Mouse (Mus musculus) lung, embryonic 14.5 days (tissue): ENCODE data around the gene Dgkq. TPM values are rescaled to one million over a fixed set of nuclear protein-coding genes. Genes with fewer than 3 reads are reported as not detected.
A peak's percentile ranks its signal among the peaks of the same experiment; 100 is the strongest.

Source experiments
- ATAC-seq: fragments of 200-750 bp; cut with Nextera tagmentation; 2 replicates; pipeline ENCODE4 v1.8.0; 2017; ENCODE audit warnings: mild to moderate bottlenecking, moderate TSS enrichment, moderate library complexity; ENCODE audit not compliant: insufficient read depth
- DNase-seq: peaks from one replicate; pipeline ENCODE4 v3.0.0-alpha.2; 2015
- H3K27ac ChIP-seq: fragments of 300-500 bp; sonication (generic); 2 replicates; pipeline ENCODE4 v1.5.1; 2014; ENCODE audit warnings: low read depth, mild to moderate bottlenecking, moderate library complexity
- H3K27me3 ChIP-seq: fragments of 300-500 bp; sonication (generic); 2 replicates; pipeline ENCODE4 v1.6.1; 2014; ENCODE audit warnings: low read length, control low read depth; ENCODE audit not compliant: insufficient read depth
- H3K36me3 ChIP-seq: fragments of 300-500 bp; sonication (generic); 2 replicates; pipeline ENCODE4 v1.6.1; 2014; ENCODE audit warnings: control low read depth; ENCODE audit not compliant: insufficient read depth
- H3K4me1 ChIP-seq: fragments of 300-500 bp; sonication (generic); 2 replicates; pipeline ENCODE4 v1.6.1; 2014; ENCODE audit warnings: antibody characterized with exemption, control low read depth; ENCODE audit not compliant: insufficient read depth
- H3K4me2 ChIP-seq: fragments of 300-500 bp; sonication (generic); 2 replicates; pipeline ENCODE4 v1.6.1; 2014; ENCODE audit warnings: mild to moderate bottlenecking
- H3K4me3 ChIP-seq: fragments of 300-500 bp; sonication (generic); 2 replicates; pipeline ENCODE4 v1.5.1; 2014; ENCODE audit warnings: low read depth, low read length
- H3K9ac ChIP-seq: fragments of 300-500 bp; sonication (generic); 2 replicates; pipeline ENCODE4 v1.6.1; 2014
- H3K9me3 ChIP-seq: fragments of 300-500 bp; sonication (generic); 2 replicates; pipeline ENCODE4 v1.6.1; 2016; ENCODE audit warnings: low read depth, low read length, control low read depth
- CTCF ChIP-seq: IDR thresholded peaks from 2 replicates; pipeline ENCODE4 v1.5.1; 2016; ENCODE audit warnings: antibody characterized with exemption, low read depth
- WGBS: fragments of 180-500 bp; shearing (Covaris S2); extraction: QIAGEN DNeasy Blood & Tissue Kit; methylation state at CpG from one replicate; pipeline ENCODE4 v1.1.7; 2014; 5-methylcytosine and 5-hydroxymethylcytosine counted together
- polyA plus RNA-seq: library from polyadenylated mRNA; unstranded; fragments of >200 nt; fragmentation: Nextera tagmentation; extraction: Ambion mirVana; gene quantifications from 2 replicates; pipeline ENCODE4 v1.2.1, GENCODE M21; 2014

Dgkq gene
- polyA plus RNA-seq, 1 experiment from 2014 or later, result 12.1 TPM

GRCm38 (mm10) chr5:108665066-108665465, 4.4 kb downstream of the Dgkq start:
- H3K27ac ChIP-seq, result no peak overlapping the region
- no peaks in the 10 kb centered on the region for H3K27me3 ChIP-seq
- H3K4me1 ChIP-seq, result 0 out of 2 replicates have a peak, but pooled peaks cover 3% of the 10 kb centered on the region
- H3K4me2 ChIP-seq, result no peak overlapping the region
- no peaks in the 10 kb centered on the region for H3K9me3 ChIP-seq
- no peak overlapping the region for H3K9ac ChIP-seq
- DNase-seq (no peak), ATAC-seq (no peak)
- WGBS, result 37% methylated on average over 3 of the region's 3 CpGs
- no peaks in the 10 kb centered on the region for H3K36me3 ChIP-seq
- H3K4me3 ChIP-seq, result no peak overlapping the region
- TF ChIP-seq CTCF, result no peak

- Histone ChIP-seq H3K36me3 (0 out of 2 replicates have a peak, but pooled peaks cover 7% of the 10 kb centered on the region), H3K9me3 (no peaks in the 10 kb centered on the region), H3K27me3 (no peaks in the 10 kb centered on the region), H3K27ac (no peak overlapping the region), H3K4me1 (no peaks in the 10 kb centered on the region), H3K4me2 (no peak overlapping the region), H3K4me3 (no peak overlapping the region), H3K9ac (no peak overlapping the region)
- no peak for ATAC-seq
- no peak for TF ChIP-seq CTCF
- no peak for DNase-seq
- whole genome bisulfite sequencing, result 83% methylated on average over 4 of the region's 4 CpGs
Measured at GRCm38 (mm10) chr5:108662772-108663171, 6.7 kb downstream of the Dgkq start.

GRCm38 (mm10) chr5:108660632-108661268, 8.7 kb downstream of the Dgkq start:
- no peak for TF ChIP-seq CTCF
- Histone ChIP-seq H3K4me1 (no peaks in the 10 kb centered on the region), H3K27ac (peak overlapping the region; percentile 36; the same call in 1 of the 2 replicates), H3K27me3 (no peaks in the 10 kb centered on the region), H3K4me3 (peak overlapping the region; percentile 84), H3K36me3 (peaks cover 24% of the 10 kb centered on the region; the same call in 1 of the 2 replicates), H3K9ac (peak overlapping the region; percentile 93), H3K4me2 (peak overlapping the region; percentile 93), H3K9me3 (no peaks in the 10 kb centered on the region)
- DNase-seq (peak; percentile 97), ATAC-seq (peak; percentile 99)
- 13% methylated on average over 36 of the region's 36 CpGs for WGBS

- peak within 1 kb of the TSS; percentile 36; the same call in 1 of the 2 replicates for H3K27ac ChIP-seq
- ATAC-seq, result peak; percentile 75
- H3K4me1 ChIP-seq, result no peaks in the 10 kb centered on the region
- H3K4me3 ChIP-seq, result peak within 1 kb of the TSS; percentile 84
- peak within 1 kb of the TSS; percentile 93 for H3K4me2 ChIP-seq
- TF ChIP-seq CTCF, result no peak
- peaks cover 31% of the 10 kb centered on the region for H3K36me3 ChIP-seq
- no peaks in the 10 kb centered on the region for H3K27me3 ChIP-seq
- peak within 1 kb of the TSS; percentile 93 for H3K9ac ChIP-seq
- DNase-seq, result no peak
- no peaks in the 10 kb centered on the region for H3K9me3 ChIP-seq
- WGBS, result 11% methylated on average over 24 of the region's 24 CpGs
Measured at GRCm38 (mm10) chr5:108659698-108660631, 9.5 kb downstream of the Dgkq start, which contains the start of gene Idua. Gene Idua, plus strand, starts transcription at chr5:108660331.

GRCm38 (mm10) chr5:108658611-108659010, 10.9 kb downstream of the Dgkq start:
- no peak for TF ChIP-seq CTCF
- H3K27me3 ChIP-seq, result no peaks in the 10 kb centered on the region

GRCm38 (mm10) chr5:108657406-108657805, 12.1 kb downstream of the Dgkq start:
- no peaks in the 10 kb centered on the region for H3K4me1 ChIP-seq
- ATAC-seq (no peak), DNase-seq (no peak)
- no peaks in the 10 kb centered on the region for H3K27me3 ChIP-seq
- H3K9me3 ChIP-seq, result no peaks in the 10 kb centered on the region
- H3K9ac ChIP-seq, result no peak overlapping the region
- no peak for TF ChIP-seq CTCF
- H3K27ac ChIP-seq, result no peak overlapping the region
- WGBS, result 74% methylated on average over 5 of the region's 5 CpGs
- H3K4me2 ChIP-seq, result no peak overlapping the region
- no peak overlapping the region for H3K4me3 ChIP-seq
- peaks cover 55% of the 10 kb centered on the region for H3K36me3 ChIP-seq

More at GRCm38 (mm10) chr5:108658611-108659010, 10.9 kb downstream of the Dgkq start:
- Histone ChIP-seq H3K27ac (no peak overlapping the region), H3K9me3 (no peaks in the 10 kb centered on the region), H3K36me3 (peaks cover 45% of the 10 kb centered on the region), H3K4me1 (no peaks in the 10 kb centered on the region), H3K4me2 (no peak overlapping the region), H3K4me3 (no peak overlapping the region), H3K9ac (no peak overlapping the region)
- ATAC-seq, result no peak
- WGBS, result 95% methylated on average over 1 of the region's 1 CpGs
- no peak for DNase-seq
